Mouse (Mus musculus) neural tube, embryonic 11.5 days (tissue): ENCODE data around the gene Eme1. TPM values are rescaled to one million over a fixed set of nuclear protein-coding genes. Genes with fewer than 3 reads are reported as not detected.
"Not testable (repeated sequence)": the region's sequence is repeated elsewhere in the genome, so short reads cannot be mapped to it uniquely, and the experiment has no call there.

Source experiments
- ATAC-seq: fragments of 200-750 bp; cut with Nextera tagmentation; 2 replicates; pipeline ENCODE4 v1.8.0; 2017; ENCODE audit warnings: moderate number of reproducible peaks, mild to moderate bottlenecking, moderate TSS enrichment, moderate library complexity; ENCODE audit not compliant: insufficient read depth, low FRiP score, low TSS enrichment
- DNase-seq: peaks from one replicate; pipeline ENCODE4 v3.0.0-alpha.2; 2015; ENCODE audit warnings: low spot score
- H3K27ac ChIP-seq: fragments of 300-500 bp; sonication (generic); 2 replicates; pipeline ENCODE4 v1.5.1; 2014; ENCODE audit warnings: low read depth, mild to moderate bottlenecking, low read length
- H3K27me3 ChIP-seq: fragments of 300-500 bp; sonication (generic); 2 replicates; pipeline ENCODE4 v1.6.1; 2014; ENCODE audit warnings: mild to moderate bottlenecking, low read length, mixed read lengths; ENCODE audit not compliant: control insufficient read depth, insufficient read depth
- H3K36me3 ChIP-seq: fragments of 300-500 bp; sonication (generic); 2 replicates; pipeline ENCODE4 v1.6.1; 2014; ENCODE audit warnings: mild to moderate bottlenecking, low read length, moderate library complexity, mixed read lengths; ENCODE audit not compliant: control insufficient read depth, insufficient read depth
- H3K4me1 ChIP-seq: fragments of 300-500 bp; sonication (generic); 2 replicates; pipeline ENCODE4 v1.6.1; 2014; ENCODE audit warnings: low read length, mixed read lengths; ENCODE audit not compliant: control insufficient read depth, insufficient read depth
- H3K4me2 ChIP-seq: fragments of 300-500 bp; sonication (generic); 2 replicates; pipeline ENCODE4 v1.6.1; 2014; ENCODE audit warnings: low read depth, mild to moderate bottlenecking, moderate library complexity
- H3K4me3 ChIP-seq: fragments of 300-500 bp; sonication (generic); 2 replicates; pipeline ENCODE4 v1.5.1; 2014; ENCODE audit warnings: low read depth, low read length
- H3K9ac ChIP-seq: fragments of 300-500 bp; sonication (generic); 2 replicates; pipeline ENCODE4 v1.6.1; 2014; ENCODE audit warnings: mild to moderate bottlenecking, low read length
- H3K9me3 ChIP-seq: fragments of 300-500 bp; sonication (generic); 2 replicates; pipeline ENCODE4 v1.6.1; 2016; ENCODE audit warnings: low read length; ENCODE audit not compliant: control insufficient read depth
- WGBS: fragments of 180-500 bp; shearing (Covaris S2); extraction: QIAGEN DNeasy Blood & Tissue Kit; methylation state at CpG from one replicate; pipeline ENCODE4 v1.1.7; 2014; 5-methylcytosine and 5-hydroxymethylcytosine counted together
- polyA plus RNA-seq: library from polyadenylated mRNA; unstranded; fragments of >200 nt; fragmentation: Nextera tagmentation; extraction: Ambion mirVana; gene quantifications from 2 replicates; pipeline ENCODE4 v1.2.1, GENCODE M21; 2014

The Eme1 gene
- polyA plus RNA-seq = 39.2 and 39.8 TPM in 2 replicates

- H3K9me3 ChIP-seq = no peaks in the 10 kb centered on the region
- H3K4me3 ChIP-seq = peak within 1 kb of the TSS; percentile 64
- H3K4me1 ChIP-seq = no peaks in the 10 kb centered on the region
- H3K4me2 ChIP-seq = peak within 1 kb of the TSS; percentile 77
- DNase-seq (peak; percentile 87), ATAC-seq (peak; percentile 92)
- H3K27ac ChIP-seq = peak within 1 kb of the TSS; percentile 82
- under 1% methylated on average over 32 of the region's 32 CpGs for WGBS
- no peaks in the 10 kb centered on the region for H3K27me3 ChIP-seq
- H3K36me3 ChIP-seq = no peaks in the 10 kb centered on the region; the same call in none of the 2 replicates
- H3K9ac ChIP-seq = peak within 1 kb of the TSS; percentile 73
Measured at GRCm38 (mm10) chr11:94653663-94654436, at the start of gene Eme1, which contains the start of gene Mrpl27. Gene Eme1 (minus strand): TSS chr11:94653964. Gene Mrpl27 (plus strand): TSS chr11:94653767.

- 61% methylated on average over 3 of the region's 3 CpGs for WGBS
- DNase-seq = no peak
- no peak overlapping the region for H3K4me2 ChIP-seq
- no peaks in the 10 kb centered on the region for H3K9me3 ChIP-seq
- no peak for ATAC-seq
- H3K27me3 ChIP-seq = no peaks in the 10 kb centered on the region
- no peaks in the 10 kb centered on the region for H3K36me3 ChIP-seq
- no peak overlapping the region for H3K27ac ChIP-seq
- H3K9ac ChIP-seq = no peak overlapping the region
- no peak overlapping the region for H3K4me3 ChIP-seq
- no peaks in the 10 kb centered on the region for H3K4me1 ChIP-seq
Measured at GRCm38 (mm10) chr11:94702216-94702610, 48.4 kb upstream of the Eme1 start.

- 57% methylated on average over 27 of the region's 27 CpGs for WGBS
- H3K9ac ChIP-seq = no peak overlapping the region
- DNase-seq (no peak), ATAC-seq (no peak)
- no peaks in the 10 kb centered on the region for H3K4me1 ChIP-seq
- H3K9me3 ChIP-seq = no peaks in the 10 kb centered on the region
- no peak overlapping the region for H3K4me2 ChIP-seq
- H3K4me3 ChIP-seq = no peak overlapping the region
- H3K27ac ChIP-seq = no peak overlapping the region
- H3K27me3 ChIP-seq = no peaks in the 10 kb centered on the region
- H3K36me3 ChIP-seq = no peaks in the 10 kb centered on the region
Measured at GRCm38 (mm10) chr11:94701401-94702215, 47.8 kb upstream of the Eme1 start.

- ATAC-seq (no peak), DNase-seq (no peak)
Measured at GRCm38 (mm10) chr11:94699399-94699798, 45.6 kb upstream of the Eme1 start.

DNA sequence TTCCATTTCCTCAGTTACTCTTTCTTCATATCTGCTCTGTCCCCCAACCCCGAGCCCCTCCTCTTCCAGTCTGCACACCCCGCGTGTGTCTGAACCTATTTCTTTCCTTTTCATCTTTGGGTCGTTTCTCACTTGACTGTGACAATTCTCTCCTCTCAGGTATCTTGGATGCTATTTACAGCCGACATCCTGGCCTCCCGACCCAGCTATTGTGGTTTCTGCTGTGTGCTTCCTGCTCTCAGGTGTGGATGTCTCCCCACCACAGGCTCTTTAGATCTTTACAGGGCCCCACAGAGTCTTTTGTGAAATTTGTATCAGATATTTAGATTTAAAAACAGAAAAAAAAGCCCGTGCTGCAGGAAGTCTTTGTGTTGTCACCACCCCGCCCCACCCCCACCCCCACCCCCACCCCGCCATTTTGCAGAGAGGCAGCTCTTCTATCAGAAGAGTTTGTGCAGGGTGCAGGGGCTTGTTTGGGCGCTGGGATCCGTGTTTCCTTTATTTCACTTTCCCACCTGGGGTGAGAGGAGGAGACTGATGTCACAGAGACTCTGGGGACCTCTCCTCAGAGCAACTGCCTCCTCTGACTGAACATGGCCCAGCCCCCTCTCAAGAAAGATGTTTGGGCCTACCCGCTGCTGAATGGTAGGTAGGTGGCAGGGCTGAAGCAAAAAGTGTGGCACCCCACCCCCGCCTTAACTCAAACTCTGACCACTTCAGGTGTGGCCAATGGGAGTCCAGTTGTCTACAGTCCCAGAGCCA is 44.1 kb upstream of the Eme1 start:
- H3K27me3 ChIP-seq = no peaks in the 10 kb centered on the region
- no peak overlapping the region for H3K4me2 ChIP-seq
- no peak overlapping the region for H3K9ac ChIP-seq
- H3K27ac ChIP-seq = no peak overlapping the region
- no peaks in the 10 kb centered on the region for H3K4me1 ChIP-seq
- no peaks in the 10 kb centered on the region for H3K9me3 ChIP-seq
- no peaks in the 10 kb centered on the region for H3K36me3 ChIP-seq
- WGBS = 44% methylated on average over 13 of the region's 13 CpGs
- no peak overlapping the region for H3K4me3 ChIP-seq
- ATAC-seq (no peak), DNase-seq (no peak)

More at GRCm38 (mm10) chr11:94699399-94699798, 45.6 kb upstream of the Eme1 start:
- Histone ChIP-seq H3K27me3 (no peaks in the 10 kb centered on the region), H3K9me3 (no peaks in the 10 kb centered on the region), H3K4me1 (no peaks in the 10 kb centered on the region), H3K27ac (no peak overlapping the region), H3K4me3 (no peak overlapping the region), H3K9ac (no peak overlapping the region), H3K4me2 (no peak overlapping the region), H3K36me3 (no peaks in the 10 kb centered on the region)
- WGBS = 88% methylated on average over 3 of the region's 3 CpGs

DNA sequence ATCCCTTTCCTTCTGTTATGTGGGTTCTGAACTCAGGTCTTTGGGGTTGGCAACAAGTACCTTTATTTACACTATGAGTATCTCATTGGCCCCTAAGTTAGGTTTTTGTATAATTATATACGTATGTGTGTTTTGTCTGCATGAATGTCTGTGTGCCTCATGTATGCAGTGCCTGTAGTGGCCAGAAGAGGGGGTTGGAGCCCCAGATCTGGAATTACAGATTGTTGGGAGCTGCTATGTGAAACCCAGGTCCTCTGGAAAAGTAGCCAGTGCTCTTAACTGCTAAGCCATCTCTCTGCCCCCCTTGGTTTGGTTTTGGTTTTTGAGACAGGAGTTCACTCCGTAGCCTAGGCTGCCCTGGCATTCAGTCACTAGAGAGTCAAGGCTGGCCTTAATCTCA is 43.4 kb upstream of the Eme1 start:
- Histone ChIP-seq H3K4me2 (no peak overlapping the region), H3K9me3 (no peaks in the 10 kb centered on the region), H3K4me3 (no peak overlapping the region), H3K27me3 (no peaks in the 10 kb centered on the region), H3K9ac (no peak overlapping the region), H3K27ac (no peak overlapping the region), H3K4me1 (no peaks in the 10 kb centered on the region), H3K36me3 (no peaks in the 10 kb centered on the region)
- 94% methylated on average over 2 of the region's 2 CpGs for WGBS
- no peak for ATAC-seq
- no peak for DNase-seq

DNA sequence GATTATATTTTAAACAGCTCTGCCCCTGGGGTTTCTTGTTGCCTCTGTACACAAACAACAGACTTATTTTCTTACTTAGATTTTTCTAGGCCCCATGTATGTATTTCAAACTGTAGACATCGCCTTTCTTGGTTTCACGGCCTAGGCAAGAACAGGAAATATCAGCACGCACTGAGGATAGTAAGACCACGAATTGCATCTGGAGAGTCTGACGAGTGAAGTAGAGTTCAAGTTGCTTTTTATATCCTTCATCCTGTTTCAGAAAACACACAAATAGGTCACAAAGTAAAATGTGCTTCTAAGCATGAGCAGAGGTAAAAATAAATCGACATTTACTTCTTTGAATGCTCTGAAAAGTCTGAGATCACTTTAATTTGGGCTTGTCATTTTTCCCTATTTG is 41.7 kb upstream of the Eme1 start:
- no peaks in the 10 kb centered on the region for H3K4me1 ChIP-seq
- no peaks in the 10 kb centered on the region for H3K9me3 ChIP-seq
- no peaks in the 10 kb centered on the region for H3K36me3 ChIP-seq
- ATAC-seq (no peak), DNase-seq (no peak)
- H3K4me2 ChIP-seq = no peak overlapping the region
- no peak overlapping the region for H3K4me3 ChIP-seq
- no peaks in the 10 kb centered on the region for H3K27me3 ChIP-seq
- 88% methylated on average over 6 of the region's 6 CpGs for WGBS
- no peak overlapping the region for H3K27ac ChIP-seq
- H3K9ac ChIP-seq = no peak overlapping the region

- not testable (repeated sequence) for H3K9ac ChIP-seq, ATAC-seq, H3K27me3 ChIP-seq, H3K27ac ChIP-seq, H3K36me3 ChIP-seq, DNase-seq, H3K9me3 ChIP-seq, H3K4me3 ChIP-seq, H3K4me1 ChIP-seq, H3K4me2 ChIP-seq
Measured at GRCm38 (mm10) chr11:94692502-94692901, 38.7 kb upstream of the Eme1 start.
